Mouse (Mus musculus): ENCODE measurements around the gene Padi2. TPM values are rescaled to one million over a fixed set of nuclear protein-coding genes. Genes with fewer than 3 reads are reported as not detected.

The Padi2 gene
- total RNA-seq, 4 experiments from 2014 or later: 25.4 to 44.6 (median 32.6) TPM

GRCm38 (mm10) chr4:140919974-140920836 is 14.1 kb downstream of the Padi2 start:
- no peak for DNase-seq (ENCODE audit: low spot score in 2 of 2)

GRCm38 (mm10) chr4:140922508-140922907 is 16.4 kb downstream of the Padi2 start:
- DNase-seq (ENCODE audit: low spot score in 2 of 2): no peak

- no peak for DNase-seq (ENCODE audit: low spot score in 2 of 2)
These were observed 19.5 kb downstream of the Padi2 start for GRCm38 (mm10) chr4:140925648-140926047.

DNA sequence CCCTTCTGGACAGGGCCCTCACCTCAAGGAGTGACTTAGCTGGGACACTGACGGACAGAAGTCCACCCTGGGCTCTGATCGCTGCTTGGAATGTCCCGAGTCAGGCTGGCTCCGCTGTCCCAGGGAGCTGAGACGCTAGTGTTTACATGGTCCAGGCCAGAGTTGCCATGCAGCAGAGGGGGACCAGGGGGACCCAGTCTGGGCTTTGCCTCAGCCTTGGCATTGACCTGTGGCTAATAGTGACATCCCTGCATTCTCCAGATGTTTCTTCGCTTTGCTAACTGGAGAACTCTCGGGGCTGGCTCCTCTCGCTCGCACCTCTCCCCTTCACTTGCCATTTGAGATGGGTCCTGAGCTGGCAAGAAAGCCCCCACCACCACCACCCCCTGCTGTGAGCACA is 22.2 kb downstream of the Padi2 start:
- DNase-seq (ENCODE audit: low spot score in 2 of 2): no peak

DNA sequence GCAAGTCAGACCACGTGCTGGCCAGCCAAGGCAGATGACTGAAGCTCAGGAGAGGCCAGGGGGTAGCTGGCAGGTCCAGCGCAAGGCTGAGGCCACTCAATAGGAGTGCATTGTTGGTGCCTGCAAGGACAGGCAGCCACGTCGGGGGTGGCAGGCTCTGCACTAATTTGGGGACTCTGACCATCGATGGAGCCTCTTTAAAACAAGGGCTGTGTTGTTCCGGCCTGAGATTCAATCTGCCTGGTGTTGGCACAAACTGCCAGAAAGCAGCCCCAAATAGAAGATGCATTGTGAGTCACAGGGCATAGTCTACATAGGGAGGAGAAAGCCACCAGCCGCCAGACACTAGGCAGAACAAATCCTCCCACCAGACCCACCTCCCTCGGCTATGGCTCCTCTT is 23.6 kb downstream of the Padi2 start:
- DNase-seq (ENCODE audit: low spot score in 2 of 2): peak; percentile 77 to 90

DNA sequence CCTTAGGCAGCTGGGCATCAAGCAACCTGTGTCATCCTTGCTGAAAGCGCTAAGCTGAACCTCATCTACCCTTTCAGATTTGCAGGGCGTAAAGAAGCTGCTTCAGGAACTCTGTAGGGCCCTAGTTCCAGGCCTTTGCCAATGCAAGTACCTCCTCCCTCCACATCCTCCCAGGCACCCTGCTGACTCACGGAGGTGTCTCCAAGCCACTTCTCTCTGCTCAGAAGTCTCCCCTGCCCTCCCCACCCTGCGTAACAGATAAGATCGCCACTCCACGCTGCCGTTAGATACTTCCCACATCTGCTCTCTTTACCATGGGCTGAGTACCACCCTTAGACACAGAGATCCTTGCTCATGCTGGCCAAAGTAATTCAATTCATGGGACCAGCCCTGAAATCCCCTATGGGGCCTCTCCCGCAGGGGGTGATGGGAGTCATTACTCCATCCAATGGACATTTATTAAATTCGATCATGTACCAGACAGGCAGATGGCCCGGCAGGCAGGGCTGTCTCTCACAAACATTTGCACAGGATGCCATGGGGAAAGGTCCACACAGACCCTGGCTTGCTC is 24.8 kb downstream of the Padi2 start:
- DNase-seq (ENCODE audit: low spot score in 2 of 2): no peak

DNA sequence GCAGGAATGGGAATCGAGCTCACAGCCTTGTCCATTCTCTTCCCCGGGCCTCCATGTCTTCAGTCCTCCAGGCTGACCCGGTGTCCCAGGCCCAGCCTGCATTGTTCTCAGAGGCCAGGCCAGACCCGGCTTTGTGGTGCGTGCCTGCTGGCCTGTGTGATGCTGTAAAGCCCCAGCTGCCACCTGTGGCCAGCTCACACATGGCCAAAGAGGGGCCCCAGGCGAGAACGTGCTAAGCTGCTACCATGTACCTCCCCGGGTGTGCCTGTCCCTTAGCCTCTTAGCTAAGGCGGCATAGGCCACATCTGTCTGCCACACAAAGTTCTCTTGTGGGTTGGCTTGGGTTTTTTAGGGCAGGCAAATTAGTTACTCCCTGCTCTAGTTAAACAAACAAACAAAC is 29.5 kb downstream of the Padi2 start:
- no peak for DNase-seq (ENCODE audit: low spot score in 2 of 2)

- DNase-seq (ENCODE audit: low spot score in 2 of 2): no peak
These were observed 38.2 kb downstream of the Padi2 start for GRCm38 (mm10) chr4:140944356-140944755.

- DNase-seq (ENCODE audit: low spot score in 2 of 2): no peak
These were observed 38.9 kb downstream of the Padi2 start for GRCm38 (mm10) chr4:140944961-140945442.

- no peak for DNase-seq (ENCODE audit: low spot score in 2 of 2)
These were observed 39.4 kb downstream of the Padi2 start for GRCm38 (mm10) chr4:140945571-140945970.

DNA sequence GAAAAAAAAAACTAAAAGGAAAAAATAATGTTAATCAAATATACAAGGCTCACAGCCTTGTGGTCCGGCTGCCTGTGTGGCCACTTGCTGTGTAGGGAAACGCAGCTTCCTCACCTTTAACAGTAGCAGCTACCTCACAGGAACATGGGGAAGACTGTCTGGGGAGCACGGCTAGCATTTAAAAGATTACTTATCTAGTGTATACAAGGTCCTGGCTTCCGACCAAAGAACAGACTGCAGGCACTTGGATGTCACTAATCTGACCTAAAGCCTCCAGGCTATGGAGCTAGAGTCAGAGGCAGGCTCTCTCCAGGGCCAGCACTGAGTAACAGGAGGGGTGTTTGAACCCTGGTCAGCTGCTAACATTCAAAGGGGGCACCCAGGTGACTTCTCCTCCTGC is 39.9 kb downstream of the Padi2 start:
- DNase-seq (ENCODE audit: low spot score in 2 of 2): no peak

DNA sequence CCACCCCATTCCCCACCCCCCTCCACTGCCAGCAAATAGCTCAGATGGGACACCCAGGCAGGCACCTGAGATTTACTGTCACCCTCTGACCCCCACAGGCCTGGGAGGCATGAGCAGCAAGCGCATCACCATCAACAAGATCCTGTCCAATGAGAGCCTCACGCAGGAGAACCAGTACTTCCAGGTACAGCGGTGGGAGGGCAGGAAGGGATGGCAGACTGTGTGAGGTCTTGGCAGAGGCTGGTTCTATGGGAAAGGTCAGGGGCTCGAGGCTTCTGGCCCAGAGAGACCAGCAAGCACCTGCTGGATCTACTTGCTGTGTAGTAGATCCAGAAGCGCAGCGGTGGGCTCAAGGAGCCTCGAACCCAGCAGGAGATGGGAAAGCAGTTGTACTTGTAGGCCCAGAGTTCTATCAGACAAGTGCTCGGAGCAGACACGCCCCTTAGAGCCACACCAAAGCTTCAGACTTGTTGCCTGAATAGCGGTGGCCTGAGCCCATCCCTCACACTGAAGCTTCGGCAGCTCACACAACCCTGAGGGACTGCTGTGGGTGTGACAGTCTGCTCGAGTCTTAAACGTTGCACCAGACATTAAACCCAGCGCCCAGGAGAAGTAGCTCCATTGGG is 40.5 kb downstream of the Padi2 start:
- no peak for DNase-seq (ENCODE audit: low spot score in 2 of 2)

- DNase-seq (ENCODE audit: low spot score in 2 of 2): no peak
These were observed 41.6 kb downstream of the Padi2 start for GRCm38 (mm10) chr4:140947487-140948440.

DNA sequence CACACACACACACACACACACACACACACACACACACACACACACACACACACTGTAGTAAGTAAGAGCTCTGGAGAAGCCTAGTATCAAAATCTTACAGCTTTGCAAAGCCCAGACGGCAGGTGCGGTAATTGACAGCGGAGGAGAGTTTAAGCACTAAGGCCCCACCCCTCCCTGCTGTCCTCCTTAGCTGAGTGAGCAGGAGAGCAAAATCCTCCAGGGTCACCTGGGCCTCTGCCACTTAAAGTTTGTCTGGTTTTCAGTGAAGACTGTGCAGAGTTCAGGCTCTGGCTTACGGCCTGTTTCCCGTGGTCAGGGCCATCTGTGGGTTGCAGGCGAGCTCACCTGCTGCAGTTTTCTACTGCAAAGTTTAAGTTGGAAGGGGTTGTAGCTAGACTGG is 42.3 kb downstream of the Padi2 start:
- DNase-seq (ENCODE audit: low spot score in 2 of 2): no peak

- no peak for DNase-seq (ENCODE audit: low spot score in 2 of 2)
These were observed 42.9 kb downstream of the Padi2 start for GRCm38 (mm10) chr4:140949052-140949451.

DNA sequence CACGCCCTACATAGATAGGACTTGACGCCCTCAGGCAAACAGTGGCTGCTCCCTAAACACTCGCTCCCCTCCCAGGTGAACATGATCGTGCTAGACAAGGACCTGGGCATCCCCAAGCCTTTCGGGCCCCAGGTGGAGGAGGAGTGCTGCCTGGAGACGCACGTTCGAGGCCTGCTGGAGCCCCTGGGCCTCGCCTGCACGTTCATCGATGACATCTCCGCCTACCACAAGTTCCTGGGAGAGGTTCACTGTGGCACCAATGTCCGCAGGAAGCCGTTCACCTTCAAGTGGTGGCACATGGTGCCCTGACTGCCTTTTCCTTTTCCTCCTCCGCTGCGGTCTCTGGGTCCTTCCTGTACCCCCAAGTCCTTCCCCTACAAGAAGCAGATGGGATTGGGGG is 43.5 kb downstream of the Padi2 start:
- DNase-seq (ENCODE audit: low spot score in 2 of 2): no peak

DNA sequence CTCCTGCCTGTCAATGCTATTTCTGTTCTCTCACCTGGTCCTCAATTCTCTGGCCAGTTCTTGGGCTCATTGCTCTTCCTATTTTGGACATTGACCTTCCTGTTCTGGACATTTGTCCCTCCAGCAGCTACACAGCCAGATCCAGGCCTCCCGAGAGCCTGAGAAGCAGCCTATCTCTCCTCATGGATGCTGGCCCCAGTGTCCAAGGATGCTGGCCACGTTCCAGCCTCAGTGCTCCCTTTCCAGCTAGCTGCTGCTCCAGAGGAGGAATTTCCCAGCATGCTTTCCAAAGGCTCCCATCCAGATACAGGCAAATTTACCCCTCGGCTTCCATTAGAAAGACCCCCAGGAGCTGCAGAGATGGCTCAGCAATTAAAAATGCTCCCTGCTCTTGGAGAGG is 44.4 kb downstream of the Padi2 start:
- no peak for DNase-seq (ENCODE audit: low spot score in 2 of 2)

DNA sequence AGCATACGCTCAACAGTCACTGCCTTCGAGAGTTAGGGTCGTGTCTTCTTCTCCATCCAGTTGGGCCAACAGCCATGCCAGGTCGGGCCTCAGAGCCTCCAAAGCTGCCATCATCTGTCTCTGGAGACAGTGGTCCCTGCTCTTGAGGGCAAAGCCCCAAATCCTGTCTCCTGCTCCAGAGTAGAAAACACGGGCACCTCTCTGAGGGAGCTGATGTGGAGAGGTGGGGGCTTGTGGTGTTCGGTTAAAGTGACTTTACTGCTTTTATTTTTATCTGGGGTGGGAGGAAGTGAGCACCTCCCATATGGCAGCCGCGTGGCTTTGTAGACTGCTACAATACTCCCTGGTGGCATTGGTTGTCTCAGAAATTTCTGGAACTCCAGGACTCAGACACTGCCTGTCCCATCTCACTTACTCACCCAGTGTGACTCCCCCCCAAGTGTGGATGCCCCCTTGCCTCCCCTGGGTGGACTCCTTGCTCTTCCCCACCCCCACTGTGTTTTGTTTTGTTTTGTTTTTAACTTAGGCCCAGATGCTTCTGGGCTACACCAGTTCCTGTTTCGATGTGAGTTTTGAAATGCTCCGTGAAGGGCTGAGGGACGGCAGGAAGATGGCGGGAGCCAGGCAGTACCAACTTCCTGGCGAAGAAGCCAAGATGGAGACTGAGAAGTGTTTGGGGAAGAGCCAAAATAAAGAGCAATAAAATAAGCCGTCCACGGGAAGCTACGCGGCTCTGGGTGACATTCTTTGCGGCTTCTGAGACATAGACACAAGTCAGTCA is 45.9 kb downstream of the Padi2 start:
- no peak for DNase-seq (ENCODE audit: low spot score in 2 of 2)

GRCm38 (mm10) chr4:140957131-140957702 is 51.1 kb downstream of the Padi2 start:
- no peak for DNase-seq (ENCODE audit: low spot score in 2 of 2)

DNA sequence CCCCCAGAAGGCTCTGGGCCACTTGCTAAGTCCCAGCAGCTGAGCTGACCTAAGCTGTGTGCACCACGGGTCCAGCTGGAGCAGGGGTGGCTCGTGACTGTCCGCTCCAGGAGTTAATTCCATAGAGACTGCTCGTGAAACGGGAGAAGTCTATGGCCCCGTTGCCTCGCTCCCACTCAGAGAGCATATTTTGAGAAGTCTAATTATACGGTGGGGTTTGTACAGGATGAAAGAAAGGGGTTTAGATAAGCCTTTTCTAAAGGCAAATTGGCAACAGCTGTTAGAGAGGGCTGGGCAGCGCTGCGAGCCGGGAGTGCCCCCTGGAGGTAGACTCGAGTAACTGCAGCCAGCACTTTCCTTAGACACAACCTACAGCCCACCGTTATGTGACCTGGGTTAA is 51.6 kb downstream of the Padi2 start:
- peak; percentile 75 to 81 for DNase-seq (ENCODE audit: low spot score in 2 of 2)

Data from layer of hippocampus, adult 8-10 months (tissue).